Mouse (Mus musculus) telencephalon, adult 2 months (tissue): ENCODE measurements around the gene BC024978.
A peak's percentile ranks its signal among the peaks of the same experiment; 100 is the strongest.

Experiments
- DNase-seq: peaks from one replicate; pipeline ENCODE4 v3.0.0-alpha.2; 2011; ENCODE audit warnings: low read depth, low spot score

Gene BC024978

DNA sequence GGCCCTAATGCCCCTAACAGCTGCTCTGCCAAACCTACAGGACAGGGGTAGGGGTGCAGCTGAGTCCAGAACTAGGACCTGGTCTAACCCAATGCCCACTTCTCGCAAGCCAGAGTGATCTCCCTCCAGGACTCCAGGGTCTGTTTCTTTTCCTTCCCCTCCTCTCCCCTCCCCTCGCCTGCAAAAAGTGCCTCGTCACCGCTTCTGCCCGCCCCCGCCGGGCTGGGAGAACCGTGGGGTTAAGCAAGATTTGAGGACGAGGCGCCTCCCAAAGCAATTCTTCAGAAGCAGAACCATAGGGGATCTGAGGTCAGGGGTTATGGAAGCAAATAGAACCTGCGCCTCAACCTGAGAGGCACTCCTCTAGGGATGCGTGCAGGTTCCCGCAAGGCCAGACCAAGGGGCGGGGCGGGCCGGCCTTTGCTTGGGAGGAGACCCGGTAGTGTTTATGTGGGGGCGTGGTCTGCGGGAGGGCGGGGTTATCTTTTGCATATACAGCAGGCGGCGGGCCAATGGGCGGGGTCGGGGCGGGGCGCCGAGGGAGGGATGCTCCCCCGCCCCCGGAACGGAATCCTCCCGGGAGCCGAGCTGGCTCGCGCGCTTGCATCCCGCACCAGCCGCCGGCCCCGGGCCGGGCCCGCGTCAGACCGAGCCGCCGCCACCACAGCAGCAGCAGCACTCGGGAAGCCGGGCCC, 62.8 kb downstream of the BC024978 start, which contains the start of gene Numbl:
TSS of gene Numbl (plus strand) at position 229 of the 695 bp plus-strand sequence.
- DNase-seq, result peak; percentile 83

DNA sequence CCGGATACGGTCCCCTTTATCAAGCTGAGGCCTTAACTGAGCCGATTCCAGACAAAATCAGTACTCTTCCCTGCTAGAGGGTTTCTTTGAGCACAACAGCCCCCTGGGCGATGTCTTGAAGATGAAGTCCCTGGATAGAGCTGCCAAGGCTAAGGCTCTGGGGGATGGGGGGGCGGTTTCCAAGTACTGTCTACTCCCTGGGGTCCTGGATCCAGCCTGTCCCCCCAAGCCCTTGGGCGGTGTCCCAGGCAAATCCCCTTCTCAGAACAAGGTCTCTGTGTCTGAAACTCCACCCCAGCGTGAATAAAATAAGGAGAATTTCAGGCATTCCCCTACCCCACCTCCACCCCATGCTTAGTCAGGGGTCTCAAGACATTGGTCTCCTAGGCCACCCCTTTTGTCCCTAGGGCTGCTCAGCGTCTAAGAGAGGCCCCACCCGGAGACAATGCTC, 63.7 kb downstream of the BC024978 start:
- DNase-seq, result no peak

DNA sequence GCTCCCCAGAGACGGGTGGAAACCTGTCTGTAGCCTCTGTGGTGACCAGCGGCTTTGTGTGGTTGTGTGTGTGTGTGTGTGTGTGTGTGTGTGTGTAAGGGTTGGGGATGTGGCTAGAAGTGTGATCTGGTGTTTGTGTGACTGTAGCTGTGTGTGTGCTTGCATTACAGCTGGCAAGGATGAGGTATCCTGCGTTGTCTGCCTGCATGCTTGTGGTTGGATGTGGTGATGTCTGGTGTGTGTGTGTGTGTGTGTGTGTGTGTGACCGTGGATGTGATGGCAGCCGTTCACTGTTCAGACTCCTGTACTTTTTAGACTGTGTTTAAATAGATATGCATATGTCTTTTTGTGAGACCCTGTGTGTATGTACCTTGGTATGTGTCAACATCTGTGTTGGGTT, 64.2 kb downstream of the BC024978 start:
- no peak for DNase-seq
